Mouse (Mus musculus): Measurements from ENCODE around the gene Cradd.

DNA sequence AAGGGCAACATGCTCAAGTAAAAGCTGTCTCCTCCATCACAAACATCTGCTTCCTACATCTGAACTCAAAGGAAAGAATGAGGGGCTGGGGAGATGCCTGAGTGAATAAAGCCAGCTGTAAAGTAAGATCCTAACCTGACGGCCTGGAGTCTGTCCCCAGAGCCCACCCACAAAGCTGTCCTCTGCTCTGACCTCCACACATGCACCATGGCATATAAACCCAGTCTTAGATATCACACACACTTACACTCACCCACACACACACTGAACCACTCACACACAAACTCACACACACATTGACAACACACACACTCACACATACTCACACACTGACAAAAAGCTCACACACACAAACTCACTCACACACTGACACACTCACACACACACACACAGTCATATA, 96.3 kb downstream of the Cradd start:
- TF ChIP-seq CTCF (IDR thresholded peaks at IDR 0.05; ENCODE audit: low read depth): no peak
- no peak for TF ChIP-seq EP300 (optimal IDR thresholded peaks at IDR 0.05)
